Mouse (Mus musculus) forebrain, embryonic 15.5 days (tissue): ENCODE measurements around the gene Ifitm6. TPM values are rescaled to one million over a fixed set of nuclear protein-coding genes. Genes with fewer than 3 reads are reported as not detected.
"Not testable (repeated sequence)": the region's sequence is repeated elsewhere in the genome, so short reads cannot be mapped to it uniquely, and the experiment has no call there.

Experiments
- ATAC-seq: fragments of 200-750 bp; cut with Nextera tagmentation; replicated peaks from 2 replicates; pipeline ENCODE4 v1.8.0; 2017; ENCODE audit warnings: mild to moderate bottlenecking, moderate TSS enrichment, moderate library complexity
- H3K27ac ChIP-seq: fragments of 300-500 bp; sonication (generic); replicated peaks from 2 replicates; pipeline ENCODE4 v1.5.1; 2015; ENCODE audit warnings: mild to moderate bottlenecking, inconsistent platforms
- H3K27me3 ChIP-seq: fragments of 300-500 bp; sonication (generic); 2 replicates; pipeline ENCODE4 v1.6.1; 2015; ENCODE audit warnings: inconsistent platforms
- H3K36me3 ChIP-seq: fragments of 300-500 bp; sonication (generic); 2 replicates; pipeline ENCODE4 v1.6.1; 2015; ENCODE audit warnings: mild to moderate bottlenecking, inconsistent platforms
- H3K4me1 ChIP-seq: fragments of 300-500 bp; sonication (generic); 2 replicates; pipeline ENCODE4 v1.6.1; 2015; ENCODE audit warnings: inconsistent platforms
- H3K4me2 ChIP-seq: fragments of 300-500 bp; sonication (generic); replicated peaks from 2 replicates; pipeline ENCODE4 v1.6.1; 2015; ENCODE audit warnings: mild to moderate bottlenecking, inconsistent platforms
- H3K4me3 ChIP-seq: fragments of 300-500 bp; sonication (generic); 2 replicates; pipeline ENCODE4 v1.5.1; 2015; ENCODE audit warnings: mild to moderate bottlenecking, inconsistent platforms
- H3K9ac ChIP-seq: fragments of 300-500 bp; sonication (generic); replicated peaks from 2 replicates; pipeline ENCODE4 v1.6.1; 2015; ENCODE audit warnings: mild to moderate bottlenecking, inconsistent platforms
- H3K9me3 ChIP-seq: fragments of 300-500 bp; sonication (generic); 2 replicates; pipeline ENCODE4 v1.6.1; 2016; ENCODE audit warnings: inconsistent platforms
- WGBS: fragments of 180-500 bp; shearing (Covaris S2); methylation state at CpG from one replicate; pipeline ENCODE4 v1.1.7; 2015; ENCODE audit warnings: mixed read lengths; 5-methylcytosine and 5-hydroxymethylcytosine counted together
- polyA plus RNA-seq: library from polyadenylated mRNA; unstranded; fragments of >200 nt; fragmentation: Nextera tagmentation; extraction: Ambion mirVana; gene quantifications from 2 replicates; pipeline ENCODE4 v1.2.1, GENCODE M21; 2015

Ifitm6 gene
- polyA plus RNA-seq, 1 experiment from 2014 or later, result not detected

- Histone ChIP-seq H3K27ac (no peak overlapping the region), H3K4me1 (0 out of 2 replicates have a peak, but pooled peaks cover 5% of the 10 kb centered on the region), H3K36me3 (no peaks in the 10 kb centered on the region), H3K27me3 (no peaks in the 10 kb centered on the region), H3K4me2 (no peak overlapping the region), H3K9me3 (no peaks in the 10 kb centered on the region), H3K9ac (no peak overlapping the region), H3K4me3 (no peak overlapping the region)
- 85% methylated on average over 20 of the region's 21 CpGs for WGBS
- ATAC-seq, result no peak
These were observed 20.6 kb upstream of the Ifitm6 start for GRCm38 (mm10) chr7:141038090-141039032.

- 83% methylated on average over 1 of the region's 2 CpGs for WGBS
- not testable (repeated sequence) for H3K4me1 ChIP-seq, H3K36me3 ChIP-seq, H3K4me3 ChIP-seq, ATAC-seq, H3K9me3 ChIP-seq, H3K27ac ChIP-seq, H3K4me2 ChIP-seq, H3K9ac ChIP-seq, H3K27me3 ChIP-seq
These were observed 18.9 kb upstream of the Ifitm6 start for GRCm38 (mm10) chr7:141036624-141037023.

GRCm38 (mm10) chr7:141032458-141033167 lies 14.9 kb upstream of the Ifitm6 start:
- Histone ChIP-seq H3K9ac (no peak overlapping the region), H3K27me3 (no peaks in the 10 kb centered on the region), H3K27ac (no peak overlapping the region), H3K9me3 (no peaks in the 10 kb centered on the region), H3K4me1 (no peaks in the 10 kb centered on the region), H3K36me3 (no peaks in the 10 kb centered on the region), H3K4me3 (no peak overlapping the region), H3K4me2 (no peak overlapping the region)
- no peak for ATAC-seq
- WGBS, result 78% methylated on average over 9 of the region's 9 CpGs

- no peak overlapping the region for H3K4me3 ChIP-seq
- no peak overlapping the region for H3K4me2 ChIP-seq
- peaks cover 13% of the 10 kb centered on the region for H3K4me1 ChIP-seq
- H3K9ac ChIP-seq, result no peak overlapping the region
- no peak overlapping the region for H3K27ac ChIP-seq
- no peaks in the 10 kb centered on the region for H3K36me3 ChIP-seq
- no peaks in the 10 kb centered on the region for H3K27me3 ChIP-seq
- WGBS, result 39% methylated on average over 3 of the region's 3 CpGs
- no peak for ATAC-seq
- H3K9me3 ChIP-seq, result no peaks in the 10 kb centered on the region
These were observed 12.7 kb upstream of the Ifitm6 start for GRCm38 (mm10) chr7:141030390-141030789.

GRCm38 (mm10) chr7:141028831-141029230 lies 11.1 kb upstream of the Ifitm6 start, which contains the start of gene Gm17387:
Gm17387 (plus strand) TSS chr7:141029131.
- H3K27ac ChIP-seq, result no peak within 1 kb of the TSS
- no peak within 1 kb of the TSS for H3K4me2 ChIP-seq
- ATAC-seq, result no peak
- H3K9me3 ChIP-seq, result no peaks in the 10 kb centered on the region
- no peak within 1 kb of the TSS for H3K4me3 ChIP-seq
- no peaks in the 10 kb centered on the region for H3K36me3 ChIP-seq
- 99% methylated on average over 2 of the region's 2 CpGs for WGBS
- no peaks in the 10 kb centered on the region for H3K27me3 ChIP-seq
- H3K9ac ChIP-seq, result no peak within 1 kb of the TSS
- peaks cover 13% of the 10 kb centered on the region for H3K4me1 ChIP-seq

- Histone ChIP-seq H3K9ac (no peak overlapping the region), H3K36me3 (no peaks in the 10 kb centered on the region), H3K4me1 (peaks cover 13% of the 10 kb centered on the region), H3K27me3 (no peaks in the 10 kb centered on the region), H3K4me2 (no peak overlapping the region), H3K4me3 (no peak overlapping the region), H3K27ac (peak overlapping the region; percentile 63), H3K9me3 (no peaks in the 10 kb centered on the region)
- peak; percentile 62 for ATAC-seq
- WGBS, result 20% methylated on average over 5 of the region's 5 CpGs
These were observed 9.0 kb upstream of the Ifitm6 start for GRCm38 (mm10) chr7:141026740-141027098.

- H3K27ac ChIP-seq, result peak overlapping the region; percentile 67
- no peak overlapping the region for H3K4me2 ChIP-seq
- whole genome bisulfite sequencing, result 8% methylated on average over 6 of the region's 6 CpGs
- H3K36me3 ChIP-seq, result no peaks in the 10 kb centered on the region
- ATAC-seq, result peak; percentile 37
- no peak overlapping the region for H3K4me3 ChIP-seq
- H3K27me3 ChIP-seq, result no peaks in the 10 kb centered on the region
- H3K4me1 ChIP-seq, result peaks cover 13% of the 10 kb centered on the region
- no peak overlapping the region for H3K9ac ChIP-seq
- H3K9me3 ChIP-seq, result no peaks in the 10 kb centered on the region
These were observed 8.5 kb upstream of the Ifitm6 start for GRCm38 (mm10) chr7:141026097-141026739.

GRCm38 (mm10) chr7:141024865-141025838 lies 7.4 kb upstream of the Ifitm6 start:
- WGBS, result 8% methylated on average over 6 of the region's 6 CpGs
- H3K4me1 ChIP-seq, result peaks cover 13% of the 10 kb centered on the region

GRCm38 (mm10) chr7:141021489-141022449 lies 4.0 kb upstream of the Ifitm6 start:
- 91% methylated on average over 14 of the region's 14 CpGs for WGBS

More at GRCm38 (mm10) chr7:141024865-141025838, 7.4 kb upstream of the Ifitm6 start:
- peak; percentile 67 for ATAC-seq
- H3K9me3 ChIP-seq, result no peaks in the 10 kb centered on the region
- no peaks in the 10 kb centered on the region for H3K36me3 ChIP-seq
- H3K27me3 ChIP-seq, result no peaks in the 10 kb centered on the region
- no peak overlapping the region for H3K4me3 ChIP-seq
- no peak overlapping the region for H3K4me2 ChIP-seq
- H3K27ac ChIP-seq, result peak overlapping the region; percentile 67
- H3K9ac ChIP-seq, result no peak overlapping the region

GRCm38 (mm10) chr7:141019028-141019427 lies 1.3 kb upstream of the Ifitm6 start:
- H3K27ac ChIP-seq, result no peak overlapping the region
- no peak overlapping the region for H3K4me2 ChIP-seq
- no peak overlapping the region for H3K4me3 ChIP-seq
- H3K9me3 ChIP-seq, result no peaks in the 10 kb centered on the region
- no peaks in the 10 kb centered on the region for H3K4me1 ChIP-seq
- 95% methylated on average over 5 of the region's 5 CpGs for WGBS
- no peak overlapping the region for H3K9ac ChIP-seq
- ATAC-seq, result no peak
- H3K36me3 ChIP-seq, result no peaks in the 10 kb centered on the region
- H3K27me3 ChIP-seq, result no peaks in the 10 kb centered on the region

More at GRCm38 (mm10) chr7:141021489-141022449, 4.0 kb upstream of the Ifitm6 start:
- ATAC-seq, result no peak
- Histone ChIP-seq H3K36me3 (no peaks in the 10 kb centered on the region), H3K4me3 (no peak overlapping the region), H3K4me2 (no peak overlapping the region), H3K4me1 (peaks cover 13% of the 10 kb centered on the region), H3K27ac (no peak overlapping the region), H3K9ac (no peak overlapping the region), H3K27me3 (no peaks in the 10 kb centered on the region), H3K9me3 (no peaks in the 10 kb centered on the region)
